Mouse (Mus musculus) spleen, adult 2 months (tissue): ENCODE results near the gene Gm28051.

Experiments used
- CTCF ChIP-seq: fragments of 200-500 bp; IDR thresholded peaks from 2 replicates; pipeline ENCODE4 v1.5.1; 2011; ENCODE audit warnings: mild to moderate bottlenecking, inconsistent platforms; ENCODE audit not compliant: insufficient read depth, insufficient read length, insufficient replicate concordance; ENCODE audit errors: extremely low read depth
- POLR2A ChIP-seq: fragments of 200-500 bp; IDR thresholded peaks from 2 replicates; pipeline ENCODE4 v1.6.1; 2011; ENCODE audit warnings: low read depth, low read length, inconsistent platforms

GRCm38 (mm10) chr12:102677089-102677488, 80.5 kb downstream of the Gm28051 start:
- TF ChIP-seq CTCF (no peak), POLR2A (no peak)
